8 mouse cellular contexts compared by ENCODE assay signal in the genomic region with DNA sequence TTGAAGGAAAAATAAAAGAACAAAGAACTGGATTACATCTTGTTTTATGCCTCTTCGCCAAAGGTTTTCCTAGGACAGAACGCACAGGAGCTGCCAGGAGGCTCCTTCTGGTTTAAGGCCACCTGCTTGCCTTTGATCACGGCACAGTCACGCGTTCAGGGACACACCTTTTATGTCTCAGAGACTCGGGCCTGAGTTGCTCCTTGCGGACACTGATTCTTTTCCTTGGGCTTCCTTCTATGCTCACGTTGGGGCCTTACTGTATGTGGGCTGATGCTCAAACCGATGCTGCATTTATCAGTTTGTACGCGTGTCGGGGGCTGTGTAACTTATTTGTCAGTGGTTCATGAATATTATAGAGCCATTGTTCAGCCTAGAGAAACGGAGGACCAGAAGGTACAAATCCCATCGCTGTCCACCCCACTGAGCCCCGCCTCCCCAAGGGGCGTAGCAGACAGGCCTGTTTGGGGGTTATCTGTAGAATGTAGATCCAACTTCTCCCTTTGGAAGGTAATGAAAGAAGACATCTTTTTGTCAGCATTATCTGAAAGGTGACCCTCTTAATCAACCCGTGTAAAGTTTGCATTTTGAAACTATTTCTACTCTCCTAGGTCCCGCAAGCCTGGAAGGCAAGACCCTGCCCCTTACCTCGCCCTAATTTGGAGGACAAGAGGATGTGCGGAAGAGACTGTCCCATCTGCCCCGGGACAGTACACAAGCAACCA. TPM values are rescaled to one million over a fixed set of nuclear protein-coding genes. Genes with fewer than 3 reads are reported as not detected.
DNase-seq lines count a peak whose midpoint lies in the region; ATAC-seq lines count a peak whose summit lies in the region.

No protein-coding gene starts in this region.

- no peak for DNase-seq in kidney, postnatal 10 days
- DNase-seq in gastrocnemius, postnatal 36 days, result no peak
- DNase-seq in right cerebral cortex, postnatal 10 days (ENCODE audit: low spot score in 2 of 2), result no peak

- H3K4me3 ChIP-seq in kidney, embryonic 14.5 days (ENCODE audit: low read length), result peak overlapping the region; percentile 48
- H3K4me3 ChIP-seq in embryonic facial prominence, embryonic 13.5 days, result peak overlapping the region; percentile 51
- H3K4me3 ChIP-seq in hindbrain, embryonic 15.5 days, result peak overlapping the region; percentile 33
- H3K4me3 ChIP-seq in midbrain, embryonic 13.5 days (replicated peaks), result peak overlapping the region; percentile 38

- no peak overlapping the region for H3K27ac ChIP-seq in kidney, embryonic 14.5 days (ENCODE audit: low read depth, low read length)
- H3K27ac ChIP-seq in embryonic facial prominence, embryonic 13.5 days, result no peak overlapping the region
- H3K27ac ChIP-seq in hindbrain, embryonic 15.5 days (replicated peaks), result no peak overlapping the region
- H3K27ac ChIP-seq in midbrain, embryonic 13.5 days, result no peak overlapping the region

- intact Hi-C loops in gastrocnemius, postnatal 36 days (cut with DNase I), result no loop called here

- H3K36me3 ChIP-seq in kidney, embryonic 14.5 days (ENCODE audit: control insufficient read depth, insufficient read depth, low read length), result no peaks in the 10 kb centered on the region
- H3K36me3 ChIP-seq in embryonic facial prominence, embryonic 13.5 days, result no peaks in the 10 kb centered on the region
- H3K36me3 ChIP-seq in hindbrain, embryonic 15.5 days, result no peaks in the 10 kb centered on the region
- H3K36me3 ChIP-seq in midbrain, embryonic 13.5 days, result no peaks in the 10 kb centered on the region

- H3K27me3 ChIP-seq in kidney, embryonic 14.5 days (ENCODE audit: control insufficient read depth, insufficient read depth, low read length), result no peaks in the 10 kb centered on the region
- 0 out of 2 replicates have a peak, but pooled peaks cover 4% of the 10 kb centered on the region for H3K27me3 ChIP-seq in embryonic facial prominence, embryonic 13.5 days
- no peaks in the 10 kb centered on the region for H3K27me3 ChIP-seq in hindbrain, embryonic 15.5 days
- H3K27me3 ChIP-seq in midbrain, embryonic 13.5 days, result peaks cover 22% of the 10 kb centered on the region; the same call in 1 of the 2 replicates

- H3K4me2 ChIP-seq in kidney, embryonic 14.5 days (replicated peaks; ENCODE audit: low read depth, low read length), result peak overlapping the region; percentile 95
- H3K4me2 ChIP-seq in embryonic facial prominence, embryonic 13.5 days, result peak overlapping the region; percentile 95
- peak overlapping the region; percentile 68 for H3K4me2 ChIP-seq in hindbrain, embryonic 15.5 days
- peak overlapping the region; percentile 72 for H3K4me2 ChIP-seq in midbrain, embryonic 13.5 days (replicated peaks)

- peaks cover 10% of the 10 kb centered on the region for H3K4me1 ChIP-seq in kidney, embryonic 14.5 days (ENCODE audit: control insufficient read depth, insufficient read depth, low read length)
- H3K4me1 ChIP-seq in embryonic facial prominence, embryonic 13.5 days, result peaks cover 16% of the 10 kb centered on the region
- H3K4me1 ChIP-seq in hindbrain, embryonic 15.5 days (replicated peaks), result peaks cover 10% of the 10 kb centered on the region
- peaks cover 12% of the 10 kb centered on the region for H3K4me1 ChIP-seq in midbrain, embryonic 13.5 days (replicated peaks)

- H3K9ac ChIP-seq in kidney, embryonic 14.5 days (ENCODE audit: low read depth, low read length), result peak overlapping the region; percentile 45
- peak overlapping the region; percentile 70 for H3K9ac ChIP-seq in embryonic facial prominence, embryonic 13.5 days
- H3K9ac ChIP-seq in hindbrain, embryonic 15.5 days, result 0 out of 2 replicates have a peak overlapping the region, but pooled peaks have one; percentile 7
- peak overlapping the region; percentile 65 for H3K9ac ChIP-seq in midbrain, embryonic 13.5 days (replicated peaks)

- ATAC-seq in kidney, embryonic 14.5 days (ENCODE audit: low FRiP score, low TSS enrichment), result no peak
- no peak for ATAC-seq in embryonic facial prominence, embryonic 13.5 days (ENCODE audit: insufficient number of reproducible peaks, insufficient read depth, low FRiP score, low TSS enrichment, low read depth)
- peak; percentile 34; the same call in 1 of the 2 replicates for ATAC-seq in hindbrain, embryonic 15.5 days (ENCODE audit: low FRiP score, low read depth)
- ATAC-seq in midbrain, embryonic 13.5 days, result peak; percentile 17; the same call in 1 of the 2 replicates
- ATAC-seq in CD4-positive, CD25-positive, alpha-beta regulatory T cell, adult 4 months, result no peak

- no peaks in the 10 kb centered on the region for H3K9me3 ChIP-seq in kidney, embryonic 14.5 days (ENCODE audit: control insufficient read depth, low read length)
- no peaks in the 10 kb centered on the region for H3K9me3 ChIP-seq in embryonic facial prominence, embryonic 13.5 days
- no peaks in the 10 kb centered on the region for H3K9me3 ChIP-seq in hindbrain, embryonic 15.5 days
- H3K9me3 ChIP-seq in midbrain, embryonic 13.5 days, result no peaks in the 10 kb centered on the region

- 25% methylated on average over 21 of the region's 21 CpGs for WGBS in kidney, embryonic 14.5 days
- 20% methylated on average over 21 of the region's 21 CpGs for WGBS in embryonic facial prominence, embryonic 13.5 days
- 21% methylated on average over 21 of the region's 21 CpGs for WGBS in hindbrain, embryonic 15.5 days
- WGBS in midbrain, embryonic 13.5 days, result 15% methylated on average over 21 of the region's 21 CpGs

RNA-seq across cellular contexts. Expression of a gene that starts 0.8 kb away (rescaled TPM):
- 1.6 and 3.3 TPM in 2 replicates for polyA plus RNA-seq in kidney, embryonic 14.5 days (2014; fragmentation: Nextera tagmentation; extraction: Ambion mirVana)
- 3.7 and 5.0 TPM in 2 replicates for polyA plus RNA-seq in embryonic facial prominence, embryonic 13.5 days (2015; fragmentation: Nextera tagmentation; extraction: Ambion mirVana)
- polyA plus RNA-seq in hindbrain, embryonic 15.5 days (2015; fragmentation: Nextera tagmentation; extraction: Ambion mirVana), result 0.35 and 0.51 TPM in 2 replicates
- 0.18 and 0.42 TPM in 2 replicates for polyA plus RNA-seq in midbrain, embryonic 13.5 days (2015; fragmentation: Nextera tagmentation; extraction: Ambion mirVana)
- total RNA-seq in gastrocnemius, postnatal 36 days (2021), result 1 to 10 TPM; 1.1 to 1.4 TPM
- polyA plus RNA-seq in CD4-positive, CD25-positive, alpha-beta regulatory T cell, adult 4 months (2017; shearing (Covaris generic)), result not detected

Comparison
In these comparisons a context has a peak if more than half of its experiments do, and no peak if none do; other contexts are left out.
1. ATAC-seq: peak in hindbrain, embryonic 15.5 days (single experiment) and midbrain, embryonic 13.5 days (single experiment); none in kidney, embryonic 14.5 days (single experiment), embryonic facial prominence, embryonic 13.5 days (single experiment) and CD4-positive, CD25-positive, alpha-beta regulatory T cell, adult 4 months (single experiment).
2. H3K9ac ChIP-seq: peak in every context shown above with its lines; median percentile 70 in embryonic facial prominence, embryonic 13.5 days; 65 in midbrain, embryonic 13.5 days; 45 in kidney, embryonic 14.5 days; 7 in hindbrain, embryonic 15.5 days.
3. Peak in every context shown above with its lines, with median percentiles within 50 percentile points of each other: H3K4me2 ChIP-seq and H3K4me3 ChIP-seq.